Mouse (Mus musculus) ES-E14 (cell line): ENCODE data around the gene Osbpl10.

ENCODE experiments used
- CHD2 ChIP-seq: IDR thresholded peaks from 2 replicates; pipeline ENCODE4 v1.6.1; 2014; ENCODE audit warnings: mild to moderate bottlenecking, low read depth, low read length, inconsistent platforms
- HCFC1 ChIP-seq: IDR thresholded peaks from 2 replicates; pipeline ENCODE4 v1.6.1; 2012; ENCODE audit warnings: low read length, inconsistent platforms, borderline replicate concordance; ENCODE audit not compliant: insufficient read depth
- ZC3H11A ChIP-seq: IDR thresholded peaks from 2 replicates; pipeline ENCODE4 v1.6.1; 2012; ENCODE audit warnings: low read depth, mild to moderate bottlenecking, inconsistent platforms, low read length, borderline replicate concordance
- ZNF384 ChIP-seq: IDR thresholded peaks from 2 replicates; pipeline ENCODE4 v1.6.1; 2012; ENCODE audit warnings: low read depth, low read length, inconsistent platforms

DNA sequence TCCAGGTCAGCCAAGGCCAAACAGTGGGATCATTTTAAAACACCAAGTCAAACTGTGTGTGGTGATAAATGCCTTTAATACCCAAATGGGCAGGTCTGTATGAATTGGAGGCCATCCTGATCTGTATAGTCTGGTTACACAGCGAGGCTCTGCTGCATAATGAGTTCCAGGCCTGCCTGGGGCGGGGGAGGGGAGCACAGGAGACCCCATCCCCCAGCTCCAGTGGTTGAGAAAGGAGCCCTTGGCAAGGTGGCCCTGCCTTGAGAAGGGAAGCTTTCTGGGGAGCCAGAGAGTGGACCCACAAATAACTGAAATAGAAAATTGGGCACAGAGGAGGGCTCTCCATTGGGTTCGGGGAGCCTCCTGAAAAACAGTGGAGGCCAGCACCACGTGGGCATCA is 43.0 kb upstream of the Osbpl10 start:
- TF ChIP-seq ZC3H11A (no peak), CHD2 (no peak), HCFC1 (no peak), ZNF384 (no peak)
